Mouse (Mus musculus) adrenal gland (tissue): ENCODE data around the gene Pkd1l3.

Experiments
- intact Hi-C: fragments of 180-260 bp; cut with DNase I; formaldehyde crosslinking; loops from one replicate; pipeline ENCODE4 v1.15.1; 2025

The Pkd1l3 gene

GRCm38 (mm10) chr8:109697754-109698153 lies 83.4 kb downstream of the Pkd1l3 start:
- intact Hi-C loops, result loop anchor here (5.0 kb wide), 1 partner anchor 80 kb away; the partner anchor contains the start of gene Ap1g1

DNA sequence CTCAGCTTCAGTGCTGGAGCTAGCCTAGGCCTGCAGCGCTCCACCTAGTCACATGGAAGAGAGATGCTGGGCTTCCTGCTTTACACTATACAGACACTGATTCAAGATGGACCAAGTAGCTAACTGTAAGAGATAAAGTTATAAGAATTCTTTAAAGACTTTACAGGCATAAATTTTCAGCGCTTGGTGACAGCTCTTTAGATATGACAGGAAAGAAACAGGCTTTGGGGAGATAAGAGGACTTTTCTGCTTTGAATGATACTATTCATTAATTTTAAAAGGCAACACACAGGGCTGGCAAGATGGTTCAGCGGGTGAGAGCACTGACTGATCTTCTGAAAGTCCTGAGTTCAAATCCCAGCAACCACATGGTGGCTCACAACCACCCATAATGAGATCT lies 84.2 kb downstream of the Pkd1l3 start:
- intact Hi-C loops, result loop anchor here (5.0 kb wide), 1 partner anchor 79 kb away; the partner anchor contains the start of gene Ap1g1

DNA sequence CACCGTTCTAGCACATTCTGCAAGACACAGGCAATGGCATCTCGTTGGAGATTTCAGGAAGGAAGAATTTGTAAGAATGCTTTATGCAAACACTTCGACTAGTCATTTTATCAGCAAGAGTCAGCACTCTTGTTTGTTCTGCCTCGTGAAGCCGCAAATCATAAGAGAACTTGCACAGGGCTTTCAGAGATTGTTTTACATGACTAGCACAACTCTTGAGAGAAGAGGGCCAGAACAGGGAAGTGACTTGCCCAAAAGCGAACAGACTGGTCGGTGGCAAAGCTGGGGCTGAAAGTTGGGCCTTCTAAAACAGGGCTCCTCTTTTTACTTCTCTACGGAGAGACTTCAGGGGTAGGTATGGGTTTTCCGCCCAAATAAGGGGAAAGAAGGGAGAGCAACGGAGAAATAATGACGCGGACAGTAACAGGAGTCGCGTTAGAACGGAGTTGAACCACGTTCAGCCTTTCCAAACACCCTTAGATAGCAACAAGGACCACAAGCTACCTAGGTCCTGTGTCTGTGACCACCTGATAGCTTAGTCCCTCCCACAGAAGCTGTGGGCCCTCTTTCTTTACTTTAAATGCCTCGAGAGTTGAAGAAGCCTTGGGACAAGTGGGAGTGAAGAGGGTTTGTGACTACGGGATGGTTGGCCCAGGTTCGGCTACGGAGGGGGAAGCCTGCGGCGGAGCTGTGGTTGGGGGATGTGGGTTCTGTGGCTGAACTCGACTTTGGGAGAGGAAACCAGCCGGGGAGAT lies 90.4 kb downstream of the Pkd1l3 start:
- intact Hi-C loops, result no loop called here

DNA sequence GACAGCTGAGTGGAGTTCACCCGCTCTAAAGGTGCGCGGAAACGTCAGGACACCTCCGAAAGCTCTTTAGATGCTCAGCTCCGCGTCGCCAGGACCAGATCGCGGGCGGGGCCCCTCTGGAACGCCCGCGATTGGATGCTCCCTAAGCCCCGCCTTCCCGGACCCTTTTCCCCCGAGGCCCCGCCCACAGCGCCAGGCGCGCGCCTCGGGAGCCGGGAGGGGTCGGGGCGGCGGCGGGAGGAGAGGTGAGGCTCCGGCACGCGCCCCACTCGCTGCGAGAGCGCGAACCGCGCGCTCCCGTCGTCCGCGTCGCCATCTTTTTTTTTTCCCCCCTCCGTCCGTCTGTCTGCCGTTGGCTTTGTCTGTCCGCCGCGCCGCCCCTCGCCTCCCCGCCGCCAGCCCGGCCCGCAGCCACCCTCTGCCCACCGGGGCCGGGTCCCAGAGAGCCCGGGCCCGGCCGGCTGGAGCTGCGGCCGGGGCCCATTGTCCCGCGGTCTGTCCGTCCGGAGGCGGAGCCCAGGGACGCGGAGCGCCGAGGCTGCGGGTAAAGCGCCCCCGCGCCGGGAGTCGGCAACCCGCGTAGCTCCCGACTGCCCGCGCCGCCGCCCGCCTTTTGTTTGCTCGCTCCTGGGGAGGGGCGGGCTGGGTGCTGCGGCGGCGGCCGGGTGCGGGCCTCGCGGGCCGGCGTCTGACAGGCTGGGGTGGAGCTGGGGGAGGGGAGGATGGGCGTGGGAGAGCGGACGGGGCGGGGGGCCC lies 91.2 kb downstream of the Pkd1l3 start, which contains the start of gene Zfp821:
TSS of gene Zfp821 (plus strand) at position 227 of the 756 bp plus-strand sequence.
- intact Hi-C loops, result no loop called here

- intact Hi-C loops, result no loop called here
Observed at GRCm38 (mm10) chr8:109706076-109706873, 92.0 kb downstream of the Pkd1l3 start.

DNA sequence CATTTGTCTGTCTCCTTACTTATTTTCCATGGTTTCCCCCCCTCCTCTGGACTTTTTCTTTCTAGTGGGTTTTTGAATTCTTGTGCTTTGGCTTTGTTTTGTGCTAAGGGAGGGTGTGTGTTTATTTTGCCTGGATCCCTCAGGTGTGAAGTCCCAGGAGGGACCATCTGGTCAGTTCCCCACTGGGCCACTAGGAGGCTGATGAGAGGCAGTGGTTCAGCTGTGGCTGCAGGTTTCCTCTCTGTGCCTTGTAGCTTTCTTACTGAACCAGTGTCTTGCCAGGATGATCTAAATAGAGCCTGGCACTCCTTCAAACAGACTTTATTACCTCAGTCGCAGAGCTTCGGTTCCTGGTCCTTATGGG lies 92.5 kb downstream of the Pkd1l3 start:
- intact Hi-C loops, result no loop called here

DNA sequence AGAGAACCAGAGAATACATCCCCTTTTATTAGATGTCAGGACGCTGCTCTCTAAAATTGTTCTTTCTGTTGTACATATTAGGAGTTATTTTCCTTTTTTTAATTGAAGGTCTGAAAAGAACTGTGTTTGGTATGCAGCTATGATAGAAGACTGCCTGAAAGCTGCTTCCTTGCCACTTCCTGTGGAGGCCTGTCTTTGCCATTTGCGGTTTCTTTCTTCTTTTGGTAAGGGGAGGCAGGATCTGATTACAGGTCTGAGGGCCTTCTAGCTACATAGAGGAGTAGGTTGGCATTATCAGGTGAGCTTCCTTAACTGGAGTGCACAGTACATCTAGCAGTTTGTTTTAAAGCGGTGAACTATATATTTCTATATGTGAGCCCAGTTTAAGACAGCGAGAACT lies 93.6 kb downstream of the Pkd1l3 start:
- intact Hi-C loops, result no loop called here

- intact Hi-C loops, result no loop called here
Observed at GRCm38 (mm10) chr8:109712521-109712920, 98.2 kb downstream of the Pkd1l3 start.

DNA sequence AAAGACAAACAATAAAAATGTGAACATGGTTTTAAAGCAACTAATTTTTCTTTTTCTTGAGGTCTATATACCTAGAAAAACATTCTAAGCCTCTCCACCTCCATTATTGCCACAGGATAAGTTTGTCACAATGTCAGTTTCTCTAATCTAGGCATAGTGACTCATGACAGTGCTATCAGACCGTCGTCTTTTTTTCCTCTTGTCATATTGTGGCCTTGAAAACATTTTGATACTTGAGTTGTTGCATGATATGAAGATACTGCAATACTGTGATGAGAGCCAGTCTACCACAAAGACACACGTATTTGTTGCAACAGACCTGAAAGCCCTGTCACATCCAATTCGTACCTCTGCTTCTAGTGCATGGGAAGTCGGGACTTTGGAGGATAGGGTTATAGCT lies 100.6 kb downstream of the Pkd1l3 start:
- intact Hi-C loops, result no loop called here
